Mouse (Mus musculus) adrenal gland (tissue): ENCODE measurements at regions not wholly inside any gene's neighbourhood (a gene's known extent, or its start where the extent isn't known, plus 50 kb on each side); places are given as distances from the start of the nearest gene placed in this dataset.

Source experiments
- intact Hi-C: fragments of 180-260 bp; cut with DNase I; formaldehyde crosslinking; loops from one replicate; pipeline ENCODE4 v1.15.1; 2025

DNA sequence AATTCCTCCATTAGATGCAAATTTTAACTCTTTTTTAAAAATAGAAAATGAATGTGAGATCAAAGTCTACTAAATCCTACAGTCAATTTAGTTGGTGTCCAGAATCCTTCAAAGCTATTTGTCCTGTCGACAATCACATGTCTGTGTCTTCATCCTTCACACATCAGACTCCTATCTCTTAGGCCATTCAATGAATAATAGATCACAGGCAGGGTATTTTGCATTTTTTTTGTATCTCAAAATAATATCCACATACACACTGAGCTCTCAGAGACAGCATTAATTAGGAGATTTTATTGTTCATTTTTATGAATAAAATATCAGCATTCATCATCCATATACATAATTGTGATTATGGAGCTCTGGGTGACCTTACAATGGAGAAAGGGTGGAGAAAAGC, 427.2 kb downstream of the Hao1 start:
- intact Hi-C loops = no loop called here

DNA sequence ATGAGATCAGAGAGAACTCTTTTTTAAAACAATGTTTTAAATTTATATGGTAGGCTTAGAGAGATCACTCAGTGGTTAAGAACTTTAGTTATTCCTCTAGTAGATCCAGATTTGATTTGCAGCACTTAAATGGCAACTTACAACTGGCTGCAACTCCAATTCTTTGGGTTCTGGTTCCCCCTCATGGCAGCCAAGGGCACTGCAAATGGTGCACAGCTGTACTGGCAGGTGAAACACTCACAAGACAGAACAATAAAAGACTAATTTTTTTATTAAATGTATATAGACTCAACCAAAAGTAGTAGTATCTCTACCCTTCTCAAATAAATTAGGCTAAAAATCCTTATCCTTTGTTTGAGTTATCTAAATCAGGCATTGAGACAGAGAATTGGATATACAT, 446.9 kb downstream of the Hao1 start:
- intact Hi-C loops = no loop called here

DNA sequence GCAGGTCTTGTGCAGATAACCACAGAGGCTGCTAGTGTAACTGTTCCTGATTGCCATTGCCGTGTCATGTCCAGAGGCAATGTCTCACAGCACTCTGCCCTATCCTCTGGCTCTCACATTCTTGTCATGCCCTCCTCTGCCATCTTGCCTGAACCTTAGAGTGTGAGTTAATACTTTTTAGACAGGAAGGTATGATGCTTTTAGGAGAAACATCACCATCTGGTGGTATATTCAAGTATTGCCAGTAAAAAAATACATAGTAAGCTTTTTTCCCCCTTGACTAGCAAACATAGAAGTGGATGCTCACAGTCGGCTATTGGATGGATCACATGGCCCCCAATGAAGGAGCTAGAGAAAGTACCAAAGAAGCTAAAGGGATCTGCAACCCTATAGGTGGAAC, 465.8 kb downstream of the Hao1 start:
- intact Hi-C loops = no loop called here

DNA sequence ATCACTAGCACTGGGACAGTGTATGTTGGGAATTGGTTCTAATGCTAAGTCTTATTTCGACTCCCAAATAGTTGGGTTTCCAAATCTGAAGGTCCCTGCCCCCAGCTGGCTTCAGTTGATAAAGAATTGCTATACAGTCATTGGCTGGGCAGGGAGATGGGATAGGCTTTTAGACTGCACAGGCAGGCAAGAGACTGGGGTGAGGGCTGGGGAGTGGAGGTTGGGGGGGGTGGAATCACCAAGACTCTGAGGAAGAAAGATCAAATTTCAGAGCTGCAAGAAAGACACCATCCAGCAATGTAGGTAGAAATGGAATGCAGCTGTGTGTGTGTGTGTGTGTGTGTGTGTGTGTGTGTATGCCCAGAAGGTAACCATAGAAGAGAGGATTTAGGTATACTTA, 474.0 kb downstream of the Hao1 start:
- intact Hi-C loops = no loop called here

DNA sequence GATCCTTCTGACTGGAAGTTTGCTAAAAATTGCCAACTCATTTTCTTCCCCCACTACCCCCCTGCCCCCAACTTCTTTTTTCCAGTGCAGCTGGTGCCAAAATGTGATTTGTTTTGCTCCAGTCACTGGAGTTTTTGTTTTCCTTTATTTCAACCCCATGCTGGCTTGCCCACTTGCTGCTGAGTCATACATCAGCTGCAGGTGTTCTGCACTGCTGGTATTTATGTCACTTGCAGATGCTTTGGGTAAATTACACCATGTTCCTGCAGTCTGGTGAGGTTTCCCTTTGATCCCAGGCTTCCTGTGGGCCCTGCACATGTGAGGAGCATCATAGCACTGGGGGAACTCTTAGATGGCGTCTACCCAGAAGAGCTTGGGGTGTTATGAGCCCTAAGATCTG, 476.2 kb downstream of the Hao1 start:
- intact Hi-C loops = no loop called here

DNA sequence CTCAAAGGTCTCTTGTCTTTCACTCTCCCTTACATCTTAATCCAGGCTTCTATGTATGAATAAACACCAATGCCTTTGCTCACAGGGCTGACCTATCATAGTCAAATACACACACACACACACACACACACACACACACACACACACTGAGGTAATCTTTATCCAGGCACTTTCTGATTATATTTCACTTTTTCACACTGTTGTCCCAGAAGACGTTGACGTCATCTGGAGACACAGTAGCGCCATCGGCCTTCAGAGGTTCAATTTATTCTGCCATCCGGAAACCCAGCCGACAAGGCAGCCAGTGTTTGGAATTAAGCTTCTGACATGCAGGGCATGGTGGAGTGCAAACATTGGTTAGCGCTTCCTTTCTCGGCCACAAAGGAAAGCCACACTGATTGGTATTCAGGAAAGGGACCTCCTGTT, 486.2 kb downstream of the Hao1 start:
- intact Hi-C loops = no loop called here

DNA sequence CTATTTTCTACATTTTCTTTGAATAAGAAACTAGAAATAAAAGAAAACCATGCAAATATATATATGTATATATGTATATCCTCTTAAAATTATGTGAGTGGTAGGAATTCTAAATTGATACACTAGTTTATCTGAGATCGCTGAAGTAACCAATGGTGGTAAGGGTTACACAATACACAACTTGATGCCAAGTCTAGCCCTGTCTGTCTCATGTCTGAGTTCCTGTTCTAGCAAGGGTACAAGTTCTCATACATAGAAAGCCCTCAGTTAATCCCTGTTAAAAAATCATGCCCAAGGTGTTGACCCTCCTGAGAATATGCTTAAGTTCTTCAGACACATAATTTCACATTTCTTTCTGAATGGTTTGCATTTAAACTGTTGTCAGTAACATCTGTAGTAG, 486.8 kb downstream of the Hao1 start:
- intact Hi-C loops = no loop called here

DNA sequence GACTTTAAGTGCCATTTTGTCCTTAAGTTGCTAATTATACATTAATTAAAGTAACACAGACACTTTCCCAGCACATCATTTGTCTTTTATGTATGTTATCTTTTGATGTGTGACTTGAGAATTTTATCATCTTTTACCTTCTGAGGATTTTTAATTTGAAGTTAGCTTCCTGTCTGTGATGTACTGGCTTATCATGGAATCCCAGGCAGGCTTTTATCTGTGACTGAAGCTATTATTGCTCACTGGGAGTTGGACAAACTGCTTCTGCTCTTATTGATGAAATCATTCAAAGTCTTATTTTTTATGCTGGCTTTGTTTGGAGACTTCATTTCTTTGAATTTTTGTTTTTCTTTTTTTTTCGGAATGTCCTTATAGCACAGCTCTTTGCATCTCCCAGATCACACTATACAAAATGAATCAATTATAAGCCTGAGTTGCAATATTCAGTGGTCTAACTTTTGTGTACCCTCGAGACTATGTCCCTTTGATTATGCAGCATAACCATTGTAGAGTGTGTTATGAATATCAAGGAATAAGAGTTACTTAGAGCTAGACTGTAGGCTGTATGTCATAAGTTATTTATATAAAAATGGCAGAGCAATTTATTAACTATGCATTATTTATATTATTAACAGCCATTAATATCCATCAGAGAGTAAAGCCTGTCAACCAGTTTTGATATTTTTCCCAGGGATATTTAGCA, 494.1 kb downstream of the Hao1 start:
- intact Hi-C loops = no loop called here

DNA sequence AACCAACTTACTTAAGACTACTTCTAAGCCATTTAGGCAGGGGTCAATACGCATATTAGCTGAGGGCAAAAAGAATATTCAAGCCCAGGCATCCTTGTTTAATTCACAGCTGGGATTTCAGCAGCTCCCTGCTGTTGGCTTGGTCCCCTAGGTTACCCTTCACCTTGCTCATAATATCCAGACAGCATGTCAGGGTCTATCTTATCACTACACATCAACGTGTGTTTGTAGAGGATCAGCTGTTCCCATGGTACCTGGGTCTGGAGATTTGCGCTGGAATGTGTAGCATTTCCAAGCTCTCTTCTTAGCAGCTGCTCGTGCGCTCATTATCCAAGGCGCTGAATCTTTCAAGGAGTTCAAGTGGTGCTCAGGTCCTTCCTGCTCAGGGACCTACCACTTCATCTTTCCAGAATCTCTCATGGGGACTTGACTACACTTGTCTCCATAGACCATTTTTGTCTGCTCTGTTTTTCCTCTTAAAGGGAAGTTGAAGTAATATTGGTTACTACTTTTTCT, 484.5 kb downstream of the Bmp2 start:
- intact Hi-C loops = loop anchor here (10.0 kb wide), 2 partner anchors 448 to 1012 kb away; no protein-coding TSS in a partner anchor

DNA sequence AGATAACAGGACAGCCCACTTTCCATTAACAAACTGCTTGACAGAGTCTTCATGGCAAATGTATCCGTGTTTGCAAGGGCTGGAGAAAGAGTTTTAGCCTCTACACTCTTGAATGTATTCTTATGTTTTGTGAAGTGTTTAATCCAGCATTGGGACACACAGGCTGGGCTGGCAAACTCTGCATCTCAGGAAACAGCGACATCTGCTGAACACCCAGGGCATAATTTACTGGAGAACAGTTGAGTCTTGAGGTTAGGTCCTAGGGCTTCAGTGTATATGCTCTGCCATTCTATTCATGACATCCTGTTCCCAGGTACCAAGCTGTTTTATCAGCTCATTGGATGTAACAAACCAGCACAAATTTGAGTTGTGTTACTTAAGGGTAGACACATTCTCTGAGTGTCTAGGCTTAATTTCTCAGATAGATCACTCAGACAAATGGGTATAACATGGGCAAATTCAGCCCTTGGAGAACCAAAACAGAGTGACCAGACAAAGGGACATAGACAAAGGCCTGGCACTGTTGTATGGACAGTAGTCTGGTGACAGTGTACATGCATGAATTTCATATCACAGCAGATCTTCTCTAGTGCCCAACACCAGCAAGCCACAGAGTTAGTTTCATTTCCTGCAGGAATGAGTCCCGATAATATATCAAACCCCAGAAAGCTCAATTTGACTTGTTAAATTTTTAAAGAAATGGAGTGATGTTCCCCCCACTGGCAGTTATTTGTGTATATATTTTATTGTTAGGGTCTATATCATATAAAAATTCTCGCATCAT, 477.9 kb downstream of the Bmp2 start:
- intact Hi-C loops = loop anchor here (5.0 to 10.0 kb wide), 3 partner anchors 238 to 1005 kb away; no protein-coding TSS in a partner anchor

DNA sequence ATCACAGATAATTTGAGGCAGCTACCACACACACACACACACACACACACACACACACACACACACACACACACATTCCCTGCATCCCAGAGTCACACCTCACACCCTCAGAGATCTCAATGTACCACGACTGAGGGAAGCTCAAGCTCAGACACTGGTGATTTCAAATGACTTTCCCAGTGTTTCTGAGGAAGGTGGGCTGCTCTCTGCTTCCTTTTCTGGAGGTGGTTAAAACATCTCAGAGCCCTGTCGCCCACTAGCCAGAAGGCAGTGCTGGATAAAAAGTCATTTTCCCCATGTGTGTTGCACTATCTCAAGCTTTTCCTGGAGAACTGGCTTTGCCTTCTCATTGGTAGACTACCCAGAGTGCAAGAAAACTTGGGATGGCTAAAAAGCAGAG, 477.2 kb downstream of the Bmp2 start:
- intact Hi-C loops = loop anchor here (5.0 kb wide), 1 partner anchor 237 kb away; no protein-coding TSS in a partner anchor

DNA sequence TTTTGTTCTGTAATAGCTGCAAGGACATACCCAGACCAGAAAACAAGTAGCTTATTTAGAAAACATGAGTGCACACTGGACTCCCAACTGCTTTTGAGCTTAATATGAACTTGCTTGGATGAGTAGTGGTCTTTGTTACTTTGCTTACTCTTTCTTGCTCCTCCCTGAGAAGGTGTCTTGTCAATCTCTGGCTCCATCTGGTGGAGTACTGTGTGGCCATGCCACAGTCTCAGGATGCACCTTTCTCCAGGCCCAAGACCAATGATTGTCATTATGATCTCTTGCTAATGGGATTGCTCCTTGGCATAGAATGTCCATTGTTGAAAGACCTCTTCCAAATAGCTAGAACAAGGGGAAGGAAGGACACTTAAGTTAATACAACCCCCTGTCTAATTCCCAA, 465.1 kb downstream of the Bmp2 start:
- intact Hi-C loops = loop anchor here (5.0 to 10.0 kb wide), 2 partner anchors 465 to 632 kb away; partner anchors contain the start of gene Bmp2

DNA sequence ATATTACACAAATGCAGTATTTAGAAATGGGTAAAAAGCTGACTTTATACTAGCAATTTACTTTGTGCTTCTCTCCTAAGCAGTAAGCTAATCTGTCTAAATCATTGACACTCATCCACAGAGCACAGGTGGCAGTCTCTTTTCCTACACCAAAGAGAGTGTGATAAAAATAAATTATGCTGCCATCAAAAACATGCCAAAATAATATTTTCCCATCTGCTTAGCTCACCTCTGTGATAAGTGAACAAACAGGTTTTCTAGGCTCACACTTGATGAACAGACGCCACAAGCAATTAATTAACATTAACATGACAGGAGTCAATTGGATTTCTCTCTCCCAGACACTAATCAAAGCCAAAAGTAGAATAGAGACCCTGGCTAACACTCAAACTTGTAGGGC, 451.2 kb downstream of the Bmp2 start:
- intact Hi-C loops = no loop called here

DNA sequence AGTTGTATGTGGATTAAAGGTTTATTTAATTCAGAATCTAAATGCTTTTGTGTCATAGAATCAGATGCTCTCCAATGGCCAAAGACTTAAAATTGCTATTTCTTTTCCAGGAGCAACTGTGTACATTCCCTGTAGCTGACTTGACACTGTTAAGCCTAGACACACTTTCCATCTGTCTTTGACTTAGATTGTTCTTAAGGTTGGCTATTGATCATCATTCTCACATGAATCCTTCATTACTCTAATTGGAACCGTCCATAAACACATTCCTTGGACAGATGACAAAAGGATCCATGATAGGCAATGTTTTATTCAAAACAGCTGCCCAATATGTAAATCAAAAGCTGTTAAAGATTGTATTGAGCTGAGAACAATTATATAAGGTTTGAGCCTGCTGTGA, 442.8 kb downstream of the Bmp2 start:
- intact Hi-C loops = no loop called here

DNA sequence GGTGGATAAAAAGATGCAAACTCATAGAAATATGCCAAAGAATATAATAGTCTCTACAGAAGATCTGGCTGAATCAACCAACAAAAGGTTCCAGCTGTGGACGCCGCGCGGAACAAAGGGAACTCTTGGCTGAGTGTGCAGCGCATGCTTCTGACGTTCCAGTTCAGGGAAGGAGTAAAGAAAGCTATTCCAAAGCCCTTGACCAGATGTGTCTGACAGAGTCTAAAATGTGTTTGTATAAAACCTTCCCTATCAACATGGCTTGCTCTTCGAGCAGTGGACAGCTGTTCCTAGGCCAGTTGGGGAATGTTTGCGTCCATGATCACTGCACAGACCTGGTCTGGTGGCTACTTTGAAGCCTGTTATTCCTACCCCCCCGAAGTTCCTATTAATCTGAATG, 442.4 kb downstream of the Bmp2 start:
- intact Hi-C loops = no loop called here

DNA sequence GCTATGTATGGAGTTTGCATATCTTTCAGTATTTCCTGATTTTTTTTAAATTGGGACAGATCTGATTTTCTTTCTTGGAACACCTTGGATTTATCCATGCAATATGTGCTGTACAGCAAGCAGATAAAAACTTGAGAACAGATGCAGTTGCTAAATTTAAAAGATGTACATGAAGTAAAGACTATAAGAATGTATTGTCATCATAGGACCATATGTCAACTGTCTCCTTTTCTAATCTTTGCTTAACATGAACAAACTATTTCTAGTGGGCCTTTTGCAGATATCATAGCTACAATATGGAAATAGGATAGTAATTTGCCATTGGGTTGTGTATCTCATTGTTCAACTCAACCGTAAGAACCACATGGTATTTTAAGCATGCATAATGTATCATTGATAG, 435.7 kb downstream of the Bmp2 start:
- intact Hi-C loops = no loop called here
